Mouse (Mus musculus) neural tube, embryonic 11.5 days (tissue): ENCODE measurements around the gene Cyb5r4. TPM values are rescaled to one million over a fixed set of nuclear protein-coding genes. Genes with fewer than 3 reads are reported as not detected.

Experiments used
- ATAC-seq: fragments of 200-750 bp; cut with Nextera tagmentation; 2 replicates; pipeline ENCODE4 v1.8.0; 2017; ENCODE audit warnings: moderate number of reproducible peaks, mild to moderate bottlenecking, moderate TSS enrichment, moderate library complexity; ENCODE audit not compliant: insufficient read depth, low FRiP score, low TSS enrichment
- DNase-seq: peaks from one replicate; pipeline ENCODE4 v3.0.0-alpha.2; 2015; ENCODE audit warnings: low spot score
- H3K27ac ChIP-seq: fragments of 300-500 bp; sonication (generic); 2 replicates; pipeline ENCODE4 v1.5.1; 2014; ENCODE audit warnings: low read depth, mild to moderate bottlenecking, low read length
- H3K27me3 ChIP-seq: fragments of 300-500 bp; sonication (generic); 2 replicates; pipeline ENCODE4 v1.6.1; 2014; ENCODE audit warnings: mild to moderate bottlenecking, low read length, mixed read lengths; ENCODE audit not compliant: control insufficient read depth, insufficient read depth
- H3K36me3 ChIP-seq: fragments of 300-500 bp; sonication (generic); 2 replicates; pipeline ENCODE4 v1.6.1; 2014; ENCODE audit warnings: mild to moderate bottlenecking, low read length, moderate library complexity, mixed read lengths; ENCODE audit not compliant: control insufficient read depth, insufficient read depth
- H3K4me1 ChIP-seq: fragments of 300-500 bp; sonication (generic); 2 replicates; pipeline ENCODE4 v1.6.1; 2014; ENCODE audit warnings: low read length, mixed read lengths; ENCODE audit not compliant: control insufficient read depth, insufficient read depth
- H3K4me2 ChIP-seq: fragments of 300-500 bp; sonication (generic); 2 replicates; pipeline ENCODE4 v1.6.1; 2014; ENCODE audit warnings: low read depth, mild to moderate bottlenecking, moderate library complexity
- H3K4me3 ChIP-seq: fragments of 300-500 bp; sonication (generic); 2 replicates; pipeline ENCODE4 v1.5.1; 2014; ENCODE audit warnings: low read depth, low read length
- H3K9ac ChIP-seq: fragments of 300-500 bp; sonication (generic); 2 replicates; pipeline ENCODE4 v1.6.1; 2014; ENCODE audit warnings: mild to moderate bottlenecking, low read length
- H3K9me3 ChIP-seq: fragments of 300-500 bp; sonication (generic); 2 replicates; pipeline ENCODE4 v1.6.1; 2016; ENCODE audit warnings: low read length; ENCODE audit not compliant: control insufficient read depth
- WGBS: fragments of 180-500 bp; shearing (Covaris S2); extraction: QIAGEN DNeasy Blood & Tissue Kit; methylation state at CpG from one replicate; pipeline ENCODE4 v1.1.7; 2014; 5-methylcytosine and 5-hydroxymethylcytosine counted together
- polyA plus RNA-seq: library from polyadenylated mRNA; unstranded; fragments of >200 nt; fragmentation: Nextera tagmentation; extraction: Ambion mirVana; gene quantifications from 2 replicates; pipeline ENCODE4 v1.2.1, GENCODE M21; 2014

Cyb5r4 gene
- polyA plus RNA-seq, 1 experiment from 2014 or later: 111 TPM

DNA sequence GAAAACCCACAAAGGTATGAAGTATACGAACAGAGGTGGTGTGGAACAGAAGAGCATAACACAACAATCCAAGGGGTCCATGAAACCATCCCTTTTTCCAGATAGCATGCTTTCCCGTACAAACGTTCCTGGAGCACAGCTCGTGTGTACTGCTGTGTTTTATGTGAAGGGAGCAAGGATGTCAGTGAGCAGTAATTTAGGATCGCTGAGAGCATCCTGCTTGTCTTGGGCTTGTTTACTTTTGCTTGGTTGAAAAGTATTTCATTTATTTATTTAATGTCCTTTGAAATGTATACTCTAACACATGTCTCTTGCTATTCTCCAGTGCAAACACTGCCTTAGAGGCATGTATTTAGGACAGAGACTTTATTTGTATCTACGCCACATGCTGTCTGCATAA, 36.7 kb upstream of the Cyb5r4 start:
- DNase-seq (no peak), ATAC-seq (no peak)
- Histone ChIP-seq H3K36me3 (no peaks in the 10 kb centered on the region), H3K4me1 (no peaks in the 10 kb centered on the region), H3K4me3 (no peak overlapping the region), H3K9me3 (no peaks in the 10 kb centered on the region), H3K27me3 (no peaks in the 10 kb centered on the region), H3K9ac (no peak overlapping the region), H3K4me2 (no peak overlapping the region), H3K27ac (no peak overlapping the region)
- 64% methylated on average over 6 of the region's 6 CpGs for WGBS

- ATAC-seq (no peak), DNase-seq (no peak)
- Histone ChIP-seq H3K4me1 (no peaks in the 10 kb centered on the region), H3K4me3 (no peak overlapping the region), H3K9ac (no peak overlapping the region), H3K9me3 (no peaks in the 10 kb centered on the region), H3K36me3 (no peaks in the 10 kb centered on the region), H3K27ac (no peak overlapping the region), H3K4me2 (no peak overlapping the region), H3K27me3 (no peaks in the 10 kb centered on the region)
- WGBS: 43% methylated on average over 7 of the region's 7 CpGs
Observed at GRCm38 (mm10) chr9:86986703-86987296, 35.0 kb upstream of the Cyb5r4 start.

- no peaks in the 10 kb centered on the region for H3K27me3 ChIP-seq
- H3K4me1 ChIP-seq: no peaks in the 10 kb centered on the region
- H3K27ac ChIP-seq: no peak overlapping the region
- no peak for DNase-seq
- no peak overlapping the region for H3K4me3 ChIP-seq
- H3K9ac ChIP-seq: no peak overlapping the region
- ATAC-seq: no peak
- no peaks in the 10 kb centered on the region for H3K9me3 ChIP-seq
- no peak overlapping the region for H3K4me2 ChIP-seq
- no peaks in the 10 kb centered on the region for H3K36me3 ChIP-seq
Observed at GRCm38 (mm10) chr9:86989822-86990221, 32.0 kb upstream of the Cyb5r4 start.

DNA sequence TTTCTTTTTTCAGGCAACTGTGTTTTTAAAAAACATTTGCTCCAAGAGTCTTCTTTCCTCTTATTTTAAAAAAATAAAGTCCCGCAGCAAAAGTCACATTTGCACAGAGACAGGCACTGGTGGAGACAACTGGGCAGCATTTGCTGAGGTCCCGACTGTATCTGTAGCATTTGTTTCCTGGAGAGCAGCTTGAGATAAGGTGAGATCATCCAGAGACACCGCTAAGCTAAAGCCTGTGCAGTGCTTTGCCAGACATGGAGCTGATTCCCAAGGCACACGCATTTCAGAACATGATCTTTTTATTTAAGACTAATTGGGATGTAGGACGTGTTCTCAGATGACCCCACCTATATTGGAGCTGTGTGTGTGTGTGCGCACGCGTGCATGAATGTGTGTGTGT, 30.1 kb upstream of the Cyb5r4 start:
- no peak overlapping the region for H3K27ac ChIP-seq
- no peak overlapping the region for H3K9ac ChIP-seq
- no peaks in the 10 kb centered on the region for H3K4me1 ChIP-seq
- H3K9me3 ChIP-seq: no peaks in the 10 kb centered on the region
- DNase-seq: no peak
- no peaks in the 10 kb centered on the region for H3K36me3 ChIP-seq
- H3K27me3 ChIP-seq: no peaks in the 10 kb centered on the region
- H3K4me3 ChIP-seq: no peak overlapping the region
- WGBS: 78% methylated on average over 8 of the region's 8 CpGs
- no peak for ATAC-seq
- no peak overlapping the region for H3K4me2 ChIP-seq

DNA sequence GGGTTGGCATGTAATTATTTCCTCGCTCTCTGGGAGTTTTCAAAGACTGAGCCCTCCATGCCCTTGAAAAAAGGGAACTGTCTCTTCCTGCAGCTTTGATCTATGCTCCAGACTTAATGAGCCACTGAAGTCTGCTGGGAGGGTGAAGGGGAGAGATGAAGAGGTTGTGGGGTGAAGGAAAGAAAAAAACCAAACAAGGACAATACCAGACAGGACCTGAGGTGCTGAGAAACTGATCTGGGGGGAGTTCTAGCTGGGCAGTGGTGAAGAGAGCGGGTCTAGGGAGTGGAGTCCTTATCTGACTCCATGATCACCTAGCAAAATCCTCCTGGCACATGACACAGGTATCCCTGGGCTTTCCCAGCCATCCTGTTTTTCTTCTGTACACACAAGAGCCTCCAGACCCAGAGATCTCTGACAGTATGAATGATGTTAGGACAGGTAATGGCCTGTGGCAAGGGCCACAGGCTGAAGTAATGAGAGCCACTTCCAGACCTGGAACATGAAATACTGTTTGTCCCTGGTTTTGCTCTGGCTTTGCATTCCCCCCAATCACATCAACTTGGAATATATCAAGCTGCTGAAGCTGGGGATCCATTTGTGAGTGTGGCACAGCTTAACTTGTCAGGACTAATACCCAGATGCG, 24.6 kb upstream of the Cyb5r4 start:
- no peak overlapping the region for H3K4me3 ChIP-seq
- H3K27me3 ChIP-seq: no peaks in the 10 kb centered on the region
- no peaks in the 10 kb centered on the region for H3K9me3 ChIP-seq
- no peak for ATAC-seq
- no peaks in the 10 kb centered on the region for H3K36me3 ChIP-seq
- H3K4me1 ChIP-seq: no peaks in the 10 kb centered on the region
- H3K4me2 ChIP-seq: no peak overlapping the region
- no peak overlapping the region for H3K9ac ChIP-seq
- WGBS: 73% methylated on average over 3 of the region's 3 CpGs
- H3K27ac ChIP-seq: no peak overlapping the region
- no peak for DNase-seq

DNA sequence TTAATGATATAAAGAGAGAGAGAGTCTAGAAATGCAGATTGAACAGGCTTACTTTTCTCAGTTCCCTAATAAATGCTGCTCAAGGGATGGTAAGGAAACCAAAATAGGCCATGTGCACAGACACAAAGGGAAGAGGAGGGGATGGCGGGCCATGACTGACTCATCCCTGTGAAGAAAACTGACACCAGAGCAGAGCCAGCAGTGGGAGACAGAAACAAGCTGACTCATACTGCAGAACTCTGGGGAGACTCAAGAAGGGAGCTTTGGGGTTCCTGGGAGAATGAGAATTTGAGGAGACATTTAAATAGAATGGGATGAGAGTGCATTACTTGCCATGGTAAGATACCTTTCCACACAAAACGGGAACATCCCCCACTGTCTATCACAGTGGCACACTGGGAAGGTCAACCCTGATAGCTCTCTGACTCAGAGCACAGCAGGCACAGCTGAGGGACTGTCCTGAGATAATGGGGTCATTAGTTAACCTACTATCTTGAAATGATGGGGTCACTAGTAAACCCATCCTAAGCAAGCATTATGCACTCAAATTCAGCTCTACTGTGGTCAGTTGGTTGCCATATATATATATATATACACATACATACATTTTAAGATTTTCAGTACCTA, 21.7 kb upstream of the Cyb5r4 start:
- no peak overlapping the region for H3K4me2 ChIP-seq
- whole genome bisulfite sequencing: 69% methylated on average over 2 of the region's 2 CpGs
- no peak for DNase-seq
- H3K4me1 ChIP-seq: no peaks in the 10 kb centered on the region
- no peaks in the 10 kb centered on the region for H3K9me3 ChIP-seq
- no peaks in the 10 kb centered on the region for H3K27me3 ChIP-seq
- no peak overlapping the region for H3K27ac ChIP-seq
- H3K4me3 ChIP-seq: no peak overlapping the region
- no peaks in the 10 kb centered on the region for H3K36me3 ChIP-seq
- no peak for ATAC-seq
- no peak overlapping the region for H3K9ac ChIP-seq

DNA sequence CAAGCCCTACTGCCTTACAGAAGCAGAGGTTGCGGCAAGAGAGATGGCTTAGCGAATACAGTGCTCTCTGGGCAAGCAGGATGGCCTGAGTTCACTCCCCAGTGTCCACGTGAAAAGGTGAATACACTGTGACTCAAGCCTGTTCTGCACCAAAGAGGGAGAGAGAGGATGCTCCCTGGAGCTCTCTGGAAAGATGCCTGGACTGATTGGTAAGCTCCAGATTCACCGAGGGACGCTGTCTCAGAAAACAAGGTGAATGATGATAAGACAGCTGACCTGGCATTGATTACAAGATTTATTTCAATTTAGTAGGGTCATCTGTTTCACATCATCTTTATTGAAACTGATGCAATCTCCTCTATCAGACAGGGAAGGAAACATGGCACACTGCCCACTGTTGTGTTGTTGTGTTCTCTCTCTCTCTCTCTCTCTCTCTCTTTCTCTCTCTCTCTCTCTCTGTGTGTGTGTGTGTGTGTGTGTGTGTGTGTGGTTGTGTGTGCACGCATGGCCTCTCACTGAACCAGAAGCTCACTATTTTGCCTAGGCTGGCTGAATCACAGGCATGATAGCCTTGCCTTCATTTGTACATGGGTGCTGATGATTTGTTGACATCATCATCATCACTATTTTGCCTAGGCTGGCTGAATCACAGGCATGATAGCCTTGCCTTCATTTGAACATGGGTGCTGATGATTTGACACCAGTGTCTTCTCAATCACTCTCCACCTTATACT, 16.9 kb upstream of the Cyb5r4 start:
- no peak overlapping the region for H3K4me2 ChIP-seq
- no peaks in the 10 kb centered on the region for H3K27me3 ChIP-seq
- WGBS: 69% methylated on average over 6 of the region's 6 CpGs
- no peaks in the 10 kb centered on the region for H3K36me3 ChIP-seq
- H3K27ac ChIP-seq: no peak overlapping the region
- H3K9me3 ChIP-seq: no peaks in the 10 kb centered on the region
- DNase-seq (no peak), ATAC-seq (no peak)
- no peaks in the 10 kb centered on the region for H3K4me1 ChIP-seq
- no peak overlapping the region for H3K4me3 ChIP-seq
- no peak overlapping the region for H3K9ac ChIP-seq

DNA sequence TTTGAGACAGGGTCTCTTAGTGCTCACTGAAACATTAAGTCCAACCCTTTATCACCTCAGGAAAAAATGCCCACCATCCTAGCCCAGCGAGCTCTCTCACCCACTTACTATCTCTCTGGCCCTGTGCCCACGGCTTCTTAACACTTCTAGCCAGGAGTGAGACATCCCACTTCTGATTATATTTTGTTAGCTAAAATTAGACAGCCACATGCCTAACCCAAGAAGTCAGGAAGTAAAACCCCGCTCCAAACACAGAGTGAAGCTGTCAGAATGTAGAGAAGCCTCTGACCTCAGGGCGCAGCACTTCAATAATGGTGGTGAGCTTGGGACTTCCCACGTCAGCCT, 16.4 kb upstream of the Cyb5r4 start:
- Histone ChIP-seq H3K9me3 (no peaks in the 10 kb centered on the region), H3K4me1 (no peaks in the 10 kb centered on the region), H3K27me3 (no peaks in the 10 kb centered on the region), H3K36me3 (no peaks in the 10 kb centered on the region), H3K4me3 (no peak overlapping the region), H3K4me2 (no peak overlapping the region), H3K27ac (no peak overlapping the region), H3K9ac (no peak overlapping the region)
- no peak for ATAC-seq
- 79% methylated on average over 5 of the region's 5 CpGs for WGBS
- no peak for DNase-seq

GRCm38 (mm10) chr9:87008507-87008906, 13.3 kb upstream of the Cyb5r4 start:
- H3K27me3 ChIP-seq: no peaks in the 10 kb centered on the region
- 57% methylated on average over 6 of the region's 6 CpGs for WGBS
- no peaks in the 10 kb centered on the region for H3K9me3 ChIP-seq
- no peaks in the 10 kb centered on the region for H3K36me3 ChIP-seq
- H3K27ac ChIP-seq: no peak overlapping the region
- no peak overlapping the region for H3K9ac ChIP-seq
- DNase-seq (no peak), ATAC-seq (no peak)
- no peaks in the 10 kb centered on the region for H3K4me1 ChIP-seq
- no peak overlapping the region for H3K4me2 ChIP-seq
- H3K4me3 ChIP-seq: no peak overlapping the region
